In genomic region chr12:44498872-44499271, GRCm38 (mm10) we compare ENCODE assay signal across 16 mouse cellular contexts.
A peak's percentile ranks its signal among the peaks of the same experiment; 100 is the strongest.
DNase-seq lines count a peak whose midpoint lies in the region; ATAC-seq and TF ChIP-seq lines count a peak whose summit lies in the region.
"Had no signal": no experiment of that assay in that cellular context is flagged by ENCODE, and none has a peak within 500 bp of the region (broad histone marks: within the 10 kb centered on the region; RNA-seq: fewer than 3 reads in every experiment).

No protein-coding gene starts in this region.

- no peak overlapping the region for H3K9ac ChIP-seq in midbrain, embryonic 13.5 days (replicated peaks)
- H3K9ac ChIP-seq in midbrain, embryonic 11.5 days (ENCODE audit: low read length): no peak overlapping the region
- no peak overlapping the region for H3K9ac ChIP-seq in forebrain, embryonic 14.5 days (ENCODE audit: low read length)
- no peak overlapping the region for H3K9ac ChIP-seq in lung, postnatal 0 days (replicated peaks; ENCODE audit: low read depth)
- H3K9ac ChIP-seq: liver, postnatal 0 days had no signal

- no peaks in the 10 kb centered on the region for H3K27me3 ChIP-seq in midbrain, embryonic 13.5 days
- H3K27me3 ChIP-seq in midbrain, embryonic 11.5 days (ENCODE audit: control insufficient read depth, insufficient read depth, low read length): no peaks in the 10 kb centered on the region
- no peaks in the 10 kb centered on the region for H3K27me3 ChIP-seq in forebrain, embryonic 14.5 days (replicated peaks; ENCODE audit: control insufficient read depth, insufficient read depth, low read length)
- H3K27me3 ChIP-seq in lung, postnatal 0 days (replicated peaks; ENCODE audit: insufficient read depth, low read length): no peaks in the 10 kb centered on the region

- H3K27ac ChIP-seq in midbrain, embryonic 13.5 days: no peak overlapping the region
- no peak overlapping the region for H3K27ac ChIP-seq in midbrain, embryonic 11.5 days (ENCODE audit: low read depth, low read length)
- peak overlapping the region; percentile 49 for H3K27ac ChIP-seq in forebrain, embryonic 14.5 days (ENCODE audit: low read depth, low read length)
- H3K27ac ChIP-seq in lung, postnatal 0 days (ENCODE audit: low read length): no peak overlapping the region

- TF ChIP-seq CTCF in lung, postnatal 0 days (IDR thresholded peaks at IDR 0.05): no peak

- no peaks in the 10 kb centered on the region for H3K36me3 ChIP-seq in midbrain, embryonic 13.5 days
- H3K36me3 ChIP-seq in midbrain, embryonic 11.5 days (ENCODE audit: control insufficient read depth, insufficient read depth, low read length): no peaks in the 10 kb centered on the region
- H3K36me3 ChIP-seq in forebrain, embryonic 14.5 days (ENCODE audit: control insufficient read depth, insufficient read depth, low read length): no peaks in the 10 kb centered on the region
- no peaks in the 10 kb centered on the region for H3K36me3 ChIP-seq in lung, postnatal 0 days (ENCODE audit: insufficient read depth, low read length)

- WGBS in midbrain, embryonic 13.5 days: 31% methylated on average over 5 of the region's 5 CpGs
- WGBS in midbrain, embryonic 11.5 days: 68% methylated on average over 5 of the region's 5 CpGs
- WGBS in forebrain, embryonic 14.5 days: 3% methylated on average over 5 of the region's 5 CpGs
- 83% methylated on average over 5 of the region's 5 CpGs for WGBS in lung, postnatal 0 days

- no peaks in the 10 kb centered on the region for H3K9me3 ChIP-seq in midbrain, embryonic 13.5 days
- H3K9me3 ChIP-seq in midbrain, embryonic 11.5 days (ENCODE audit: control insufficient read depth, low read length): no peaks in the 10 kb centered on the region
- H3K9me3 ChIP-seq in forebrain, embryonic 14.5 days (replicated peaks; ENCODE audit: control insufficient read depth, low read length): no peaks in the 10 kb centered on the region
- H3K9me3 ChIP-seq in lung, postnatal 0 days (ENCODE audit: low read length): no peaks in the 10 kb centered on the region

- intact Hi-C loops in heart, postnatal 10 days (cut with DNase I): no loop called here

- TF ChIP-seq EP300 in lung, postnatal 0 days (IDR thresholded peaks at IDR 0.05): no peak

- H3K4me2 ChIP-seq in midbrain, embryonic 13.5 days (replicated peaks): no peak overlapping the region
- H3K4me2 ChIP-seq in midbrain, embryonic 11.5 days: no peak overlapping the region
- H3K4me2 ChIP-seq in forebrain, embryonic 14.5 days (ENCODE audit: low read length): peak overlapping the region; percentile 17; the same call in 1 of the 2 replicates
- no peak overlapping the region for H3K4me2 ChIP-seq in lung, postnatal 0 days (replicated peaks; ENCODE audit: low read depth, low read length)

- peak; percentile 9 for DNase-seq in embryo, embryonic 10.5 days (ENCODE audit: low spot score)
- DNase-seq in embryo, embryonic 9.5 days (ENCODE audit: extremely low spot score): no peak
- DNase-seq in midbrain, embryonic 11.5 days (ENCODE audit: low spot score, missing footprints): no peak
- peak; percentile 90 for DNase-seq in forebrain, embryonic 14.5 days (ENCODE audit: low spot score)
- DNase-seq in layer of hippocampus, adult 9-11 months: peak; percentile 27
- DNase-seq in lung, postnatal 0 days (ENCODE audit: low spot score): no peak
- no peak for DNase-seq in heart, postnatal 10 days
- DNase-seq: adrenal gland, postnatal 36 days; heart, adult 18-20 months; kidney, adult 8-10 months; kidney, postnatal 4 days; liver, postnatal 0 days; right cerebral cortex, postnatal 14 days; thymus, postnatal 36 days had no signal

- peaks cover 48% of the 10 kb centered on the region for H3K4me1 ChIP-seq in midbrain, embryonic 13.5 days (replicated peaks)
- 0 out of 2 replicates have a peak, but pooled peaks cover 2% of the 10 kb centered on the region for H3K4me1 ChIP-seq in midbrain, embryonic 11.5 days (ENCODE audit: control insufficient read depth, insufficient read depth, low read length)
- peaks cover 30% of the 10 kb centered on the region for H3K4me1 ChIP-seq in forebrain, embryonic 14.5 days (ENCODE audit: control insufficient read depth, insufficient read depth, low read length)
- H3K4me1 ChIP-seq in lung, postnatal 0 days (ENCODE audit: insufficient read depth, low read depth, low read length): no peaks in the 10 kb centered on the region; the same call in 1 of the 2 replicates

- peak; percentile 60; the same call in 1 of the 2 replicates for ATAC-seq in midbrain, embryonic 13.5 days
- no peak for ATAC-seq in midbrain, embryonic 11.5 days (ENCODE audit: low FRiP score)
- peak; percentile 92 for ATAC-seq in forebrain, embryonic 14.5 days
- no peak for ATAC-seq in lung, postnatal 0 days
- ATAC-seq: liver, postnatal 0 days had no signal

- no peak overlapping the region for H3K4me3 ChIP-seq in midbrain, embryonic 13.5 days (replicated peaks)
- no peak overlapping the region for H3K4me3 ChIP-seq in midbrain, embryonic 11.5 days (ENCODE audit: low read depth, low read length)
- H3K4me3 ChIP-seq in forebrain, embryonic 14.5 days (ENCODE audit: low read depth, low read length): no peak overlapping the region
- no peak overlapping the region for H3K4me3 ChIP-seq in lung, postnatal 0 days (ENCODE audit: low read depth, low read length)
- H3K4me3 ChIP-seq: myocyte had no signal

Comparison
In these comparisons a context has a peak if more than half of its experiments do, and no peak if none do; other contexts are left out.
1. DNase-seq: peak in embryo, embryonic 10.5 days (single experiment), forebrain, embryonic 14.5 days (single experiment) and layer of hippocampus, adult 9-11 months (single experiment); none in embryo, embryonic 9.5 days (single experiment), midbrain, embryonic 11.5 days (single experiment), lung, postnatal 0 days (single experiment) and heart, postnatal 10 days (0 of 2).
2. ATAC-seq: peak in midbrain, embryonic 13.5 days (single experiment) and forebrain, embryonic 14.5 days (single experiment); none in midbrain, embryonic 11.5 days (single experiment) and lung, postnatal 0 days (single experiment).